Mouse (Mus musculus) heart, embryonic 16.5 days (tissue): Measurements from ENCODE around the gene Zfp593. TPM values are rescaled to one million over a fixed set of nuclear protein-coding genes. Genes with fewer than 3 reads are reported as not detected.

ENCODE experiments used
- ATAC-seq: fragments of 200-750 bp; cut with Nextera tagmentation; replicated peaks from 2 replicates; pipeline ENCODE4 v1.8.0; 2017; ENCODE audit warnings: moderate number of reproducible peaks; ENCODE audit not compliant: insufficient read depth, low FRiP score; ENCODE audit errors: extremely low read depth
- H3K27ac ChIP-seq: fragments of 300-500 bp; sonication (generic); 2 replicates; pipeline ENCODE4 v1.5.1; 2014; ENCODE audit warnings: mild to moderate bottlenecking, low read length, control low read depth, moderate library complexity
- H3K27me3 ChIP-seq: fragments of 300-500 bp; sonication (generic); 2 replicates; pipeline ENCODE4 v1.6.1; 2014; ENCODE audit warnings: low read length, mixed read lengths; ENCODE audit not compliant: control insufficient read depth, insufficient read depth
- H3K36me3 ChIP-seq: fragments of 300-500 bp; sonication (generic); 2 replicates; pipeline ENCODE4 v1.6.1; 2014; ENCODE audit not compliant: control insufficient read depth, insufficient read depth
- H3K4me1 ChIP-seq: fragments of 300-500 bp; sonication (generic); 2 replicates; pipeline ENCODE4 v1.6.1; 2014; ENCODE audit warnings: low read length, mixed read lengths; ENCODE audit not compliant: control insufficient read depth, insufficient read depth
- H3K4me2 ChIP-seq: fragments of 300-500 bp; sonication (generic); 2 replicates; pipeline ENCODE4 v1.6.1; 2014; ENCODE audit warnings: low read depth, mild to moderate bottlenecking, control low read depth, low read length
- H3K4me3 ChIP-seq: fragments of 300-500 bp; sonication (generic); 2 replicates; pipeline ENCODE4 v1.5.1; 2014; ENCODE audit warnings: mild to moderate bottlenecking, control low read depth, low read length
- H3K9ac ChIP-seq: fragments of 300-500 bp; sonication (generic); 2 replicates; pipeline ENCODE4 v1.6.1; 2014; ENCODE audit warnings: low read length, control low read depth
- H3K9me3 ChIP-seq: fragments of 300-500 bp; sonication (generic); replicated peaks from 2 replicates; pipeline ENCODE4 v1.6.1; 2016; ENCODE audit warnings: low read length; ENCODE audit not compliant: control insufficient read depth
- WGBS: fragments of 180-500 bp; shearing (Covaris S2); extraction: QIAGEN DNeasy Blood & Tissue Kit; methylation state at CpG from one replicate; pipeline ENCODE4 v1.1.7; 2014; 5-methylcytosine and 5-hydroxymethylcytosine counted together
- polyA plus RNA-seq: library from polyadenylated mRNA; unstranded; fragments of >200 nt; fragmentation: Nextera tagmentation; extraction: Ambion mirVana; gene quantifications from 2 replicates; pipeline ENCODE4 v1.2.1, GENCODE M21; 2015

The Zfp593 gene
- polyA plus RNA-seq, 1 experiment from 2014 or later, result 8.7 TPM

GRCm38 (mm10) chr4:134199371-134199770 is 46.0 kb downstream of the Zfp593 start:
- Histone ChIP-seq H3K36me3 (no peaks in the 10 kb centered on the region), H3K4me2 (no peak overlapping the region), H3K27ac (no peak overlapping the region), H3K9me3 (no peaks in the 10 kb centered on the region), H3K9ac (no peak overlapping the region), H3K27me3 (no peaks in the 10 kb centered on the region), H3K4me1 (no peaks in the 10 kb centered on the region), H3K4me3 (no peak overlapping the region)
- 63% methylated on average over 2 of the region's 2 CpGs for WGBS
- no peak for ATAC-seq

Other genes with a start within 250 kb of the Zfp593 start
- 33.6 and 35.8 TPM in 2 replicates for gene Dhdds, start 244.7 kb downstream of the Zfp593 start, polyA plus RNA-seq
- 0.09 TPM in 1 of 2 replicates, not detected in the other for gene Lin28a, start 226.8 kb downstream of the Zfp593 start, polyA plus RNA-seq
- gene Zfp683, start 191.8 kb downstream of the Zfp593 start, polyA plus RNA-seq, result 0.09 TPM in 1 of 2 replicates, not detected in the other
- 0.37 and 0.91 TPM in 2 replicates for gene Crybg2, start 184.8 kb downstream of the Zfp593 start, polyA plus RNA-seq
- gene Cd52, start 150.5 kb downstream of the Zfp593 start, polyA plus RNA-seq, result 16.6 and 28.6 TPM in 2 replicates
- 3.5 and 3.9 TPM in 2 replicates for gene Ubxn11, start 143.0 kb downstream of the Zfp593 start, polyA plus RNA-seq
- gene Sh3bgrl3, start 116.8 kb downstream of the Zfp593 start, polyA plus RNA-seq, result 213 and 218 TPM in 2 replicates
- gene Cep85, start 58.5 kb downstream of the Zfp593 start, polyA plus RNA-seq, result 44.2 and 51.5 TPM in 2 replicates
- 0.05 TPM in 1 of 2 replicates, not detected in the other for gene Gm7534, start 42.6 kb downstream of the Zfp593 start, polyA plus RNA-seq
- not detected in 2 replicates for gene Catsper4, start 18.2 kb downstream of the Zfp593 start, polyA plus RNA-seq
- 1.1 and 2.3 TPM in 2 replicates for gene Cnksr1, start 7.2 kb downstream of the Zfp593 start, polyA plus RNA-seq
- gene E130218I03Rik, start 1.9 kb downstream of the Zfp593 start, polyA plus RNA-seq, result 0.22 TPM in 1 of 2 replicates, not detected in the other
- gene Gm30191, start 1.3 kb upstream of the Zfp593 start, polyA plus RNA-seq, result not detected in 2 replicates
- 5.8 and 6.3 TPM in 2 replicates for gene Grrp1, start 8.5 kb upstream of the Zfp593 start, polyA plus RNA-seq
- 13.0 and 13.9 TPM in 2 replicates for gene Pdik1l, start 42.3 kb upstream of the Zfp593 start, polyA plus RNA-seq
- 175 and 177 TPM in 2 replicates for gene Trim63, start 69.5 kb upstream of the Zfp593 start, polyA plus RNA-seq
- gene Slc30a2, start 97.6 kb upstream of the Zfp593 start, polyA plus RNA-seq, result 0.21 and 0.42 TPM in 2 replicates
- 2.6 and 2.8 TPM in 2 replicates for gene Extl1, start 138.3 kb upstream of the Zfp593 start, polyA plus RNA-seq
- gene Pafah2, start 150.7 kb upstream of the Zfp593 start, polyA plus RNA-seq, result 9.6 and 10.5 TPM in 2 replicates
- gene Stmn1, start 222.7 kb upstream of the Zfp593 start, polyA plus RNA-seq, result 936 and 979 TPM in 2 replicates